Mouse (Mus musculus) liver, adult 2 months (tissue): ENCODE data around the gene Pgr.

ENCODE experiments used
- CTCF ChIP-seq: fragments of 200-500 bp; IDR thresholded peaks from 2 replicates; pipeline ENCODE4 v1.5.1; 2011; ENCODE audit warnings: low read depth, low read length, control low read depth
- POLR2A ChIP-seq: fragments of 200-500 bp; IDR thresholded peaks from 2 replicates; pipeline ENCODE4 v1.6.1; 2011; ENCODE audit warnings: low read length, control low read depth; ENCODE audit not compliant: insufficient read depth; ENCODE audit errors: extremely low read depth

- TF ChIP-seq CTCF = no peak
- TF ChIP-seq POLR2A = no peak
These were observed 775 bp downstream of the Pgr start for GRCm38 (mm10) chr9:8900203-8901012.
